Mouse (Mus musculus) cerebellum, postnatal 4 days (tissue): ENCODE measurements at regions not wholly inside any gene's neighbourhood (a gene's known extent, or its start where the extent isn't known, plus 50 kb on each side); places are given as distances from the start of the nearest gene placed in this dataset.
"Not testable (repeated sequence)": the region's sequence is repeated elsewhere in the genome, so short reads cannot be mapped to it uniquely, and the experiment has no call there.

Experiments
- DNase-seq, 2 experiments: peaks; one replicate each; pipeline ENCODE4 v3.0.0; 2022; ENCODE audit warnings: low spot score in 2 of 2, mixed read lengths in 1 of 2

GRCm38 (mm10) chr15:19980625-19981024 is 468.4 kb upstream of the Cdh12 start:
- DNase-seq: not testable (repeated sequence)

DNA sequence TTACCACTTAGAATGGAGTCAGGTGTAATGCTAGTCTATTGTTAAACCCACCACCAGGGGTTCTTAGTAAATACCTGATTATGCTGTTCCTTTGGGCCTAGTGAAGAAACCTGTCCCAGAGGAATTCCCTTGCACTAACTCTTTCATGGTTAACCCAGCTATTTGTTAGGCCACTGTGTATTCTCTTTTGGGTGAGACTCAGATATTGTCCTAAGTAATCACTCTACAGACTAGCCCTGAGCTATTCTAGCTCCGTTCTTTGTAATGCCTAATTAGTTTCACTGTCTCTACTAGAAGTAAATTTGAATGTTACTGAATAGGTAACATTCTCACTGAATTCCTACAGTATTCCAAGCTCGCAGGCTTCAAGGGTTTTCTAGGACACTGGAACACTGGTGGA is 464.1 kb upstream of the Cdh12 start:
- DNase-seq: not testable (repeated sequence)

DNA sequence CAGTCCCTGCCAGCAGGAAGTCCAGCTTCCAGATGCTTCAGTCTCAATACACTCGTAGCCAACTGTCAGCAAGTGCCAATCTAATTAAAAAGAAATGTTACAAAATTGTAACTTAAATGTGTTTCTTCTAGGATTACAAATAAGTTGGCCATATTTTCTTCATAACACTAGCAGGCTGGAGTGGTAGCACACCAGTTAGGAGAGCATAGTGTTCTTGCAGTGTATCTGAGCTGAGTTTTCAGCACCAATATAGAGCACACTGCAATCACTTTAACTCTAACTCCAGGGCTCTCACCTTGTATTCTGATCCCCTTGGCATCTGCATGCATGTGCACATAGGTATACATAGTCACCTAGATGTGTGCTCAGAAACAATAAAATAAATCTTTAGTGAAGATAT is 417.3 kb upstream of the Cdh12 start:
- no peak for DNase-seq

GRCm38 (mm10) chr15:20034382-20034781 is 414.7 kb upstream of the Cdh12 start:
- no peak for DNase-seq

- DNase-seq: peak in 1 of 2 experiments; percentile 19
Observed at GRCm38 (mm10) chr15:20038550-20039435, 410.3 kb upstream of the Cdh12 start.

DNA sequence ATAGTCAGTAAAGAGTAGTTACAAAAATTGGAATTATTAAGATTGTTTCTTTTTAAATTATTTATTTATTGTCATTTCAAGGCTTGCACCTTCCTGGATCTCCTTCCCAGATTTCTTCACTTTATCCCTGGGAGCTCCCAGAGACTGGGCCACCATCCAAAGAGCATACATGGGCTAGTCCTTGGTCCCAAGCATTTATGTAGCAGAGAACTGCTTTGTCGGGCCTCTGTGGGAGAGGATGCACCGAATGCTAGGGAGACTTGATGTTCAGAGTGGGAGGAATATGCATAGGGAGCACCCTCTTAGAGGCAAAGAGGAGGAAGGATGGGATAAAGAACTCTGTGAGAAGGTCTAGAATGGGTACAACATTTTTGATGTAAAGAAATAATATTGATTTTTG is 409.0 kb upstream of the Cdh12 start:
- DNase-seq: no peak

- no peak for DNase-seq
Observed at GRCm38 (mm10) chr15:20084958-20085357, 364.1 kb upstream of the Cdh12 start.

GRCm38 (mm10) chr15:20089780-20090179 is 359.3 kb upstream of the Cdh12 start:
- DNase-seq: no peak

GRCm38 (mm10) chr15:20090522-20090921 is 358.5 kb upstream of the Cdh12 start:
- DNase-seq: no peak

- no peak for DNase-seq
Observed at GRCm38 (mm10) chr15:20095764-20096163, 353.3 kb upstream of the Cdh12 start.

DNA sequence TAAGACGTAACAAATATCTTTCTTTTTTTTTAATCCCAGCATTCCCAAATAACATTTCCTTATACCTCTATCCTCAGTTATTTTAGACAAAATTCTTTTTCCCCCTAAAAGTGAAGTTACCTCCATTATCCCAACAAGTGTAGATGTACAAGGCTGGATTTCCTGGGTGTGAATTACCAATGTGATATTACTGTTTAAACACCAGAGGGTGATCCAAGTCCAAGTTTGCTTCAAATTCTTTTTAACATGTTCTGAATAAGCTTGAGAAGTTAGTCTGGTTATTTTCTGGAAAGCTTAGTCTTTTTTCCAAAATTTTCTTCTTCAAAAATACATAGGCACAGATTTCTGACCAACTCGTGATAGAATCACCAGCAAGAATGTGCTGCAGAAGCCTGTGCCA is 329.5 kb upstream of the Cdh12 start:
- no peak for DNase-seq

DNA sequence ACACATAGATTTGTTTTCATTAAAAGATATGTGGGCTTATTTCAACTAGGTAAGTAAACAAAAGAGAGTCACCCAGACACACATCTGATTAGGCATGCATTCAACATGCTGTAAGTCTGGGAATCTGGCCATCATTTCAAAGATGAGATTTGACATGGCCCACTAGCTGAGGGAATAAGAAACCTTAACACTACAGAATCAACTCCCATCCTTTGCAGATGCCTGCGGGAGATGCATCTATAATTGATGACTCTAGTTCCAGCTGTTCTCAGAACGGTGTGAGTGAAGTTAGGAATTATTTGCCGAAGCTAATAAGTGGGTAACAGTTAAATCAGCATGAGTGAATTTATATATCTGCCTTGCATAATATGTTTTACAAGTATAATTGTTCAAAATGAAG is 325.5 kb upstream of the Cdh12 start:
- DNase-seq: no peak

GRCm38 (mm10) chr15:20135893-20136570 is 313.0 kb upstream of the Cdh12 start:
- DNase-seq: peak in 1 of 2 experiments; percentile 6

GRCm38 (mm10) chr15:20151910-20152309 is 297.2 kb upstream of the Cdh12 start:
- DNase-seq: no peak
